Mouse (Mus musculus) liver (tissue): Measurements from ENCODE around the gene Spaca3.

Source experiments
- DNase-seq: peaks from one replicate; pipeline ENCODE4 v3.0.0-alpha.2; 2020; ENCODE audit warnings: mixed read lengths

Gene Spaca3

GRCm38 (mm10) chr11:80872509-80873474 is 14.6 kb downstream of the Spaca3 start:
- peak; percentile 92 for DNase-seq

GRCm38 (mm10) chr11:80877131-80877651 is 19.0 kb downstream of the Spaca3 start:
- no peak for DNase-seq

- no peak for DNase-seq
Observed at GRCm38 (mm10) chr11:80878026-80878425, 19.9 kb downstream of the Spaca3 start.

- DNase-seq, result no peak
Observed at GRCm38 (mm10) chr11:80882229-80882810, 24.2 kb downstream of the Spaca3 start.

GRCm38 (mm10) chr11:80884521-80885231 is 26.5 kb downstream of the Spaca3 start:
- no peak for DNase-seq

- DNase-seq, result no peak
Observed at GRCm38 (mm10) chr11:80886365-80886764, 28.2 kb downstream of the Spaca3 start.

- DNase-seq, result no peak
Observed at GRCm38 (mm10) chr11:80887021-80887420, 28.9 kb downstream of the Spaca3 start.

- DNase-seq, result no peak
Observed at GRCm38 (mm10) chr11:80889336-80890063, 31.3 kb downstream of the Spaca3 start.

GRCm38 (mm10) chr11:80895853-80896252 is 37.7 kb downstream of the Spaca3 start:
- DNase-seq, result no peak

GRCm38 (mm10) chr11:80900555-80900954 is 42.4 kb downstream of the Spaca3 start:
- DNase-seq, result no peak

GRCm38 (mm10) chr11:80902664-80903063 is 44.5 kb downstream of the Spaca3 start:
- DNase-seq, result no peak

GRCm38 (mm10) chr11:80903426-80903825 is 45.3 kb downstream of the Spaca3 start:
- no peak for DNase-seq

GRCm38 (mm10) chr11:80904559-80904958 is 46.4 kb downstream of the Spaca3 start:
- DNase-seq, result no peak

GRCm38 (mm10) chr11:80906456-80906855 is 48.3 kb downstream of the Spaca3 start:
- peak; percentile 39 for DNase-seq

- DNase-seq, result no peak
Observed at GRCm38 (mm10) chr11:80907820-80908219, 49.7 kb downstream of the Spaca3 start.

- no peak for DNase-seq
Observed at GRCm38 (mm10) chr11:80912721-80913120, 54.6 kb downstream of the Spaca3 start.

GRCm38 (mm10) chr11:80913408-80914024 is 55.4 kb downstream of the Spaca3 start:
- DNase-seq, result no peak
